7 mouse cellular contexts compared by ENCODE assay signal in the genomic region with DNA sequence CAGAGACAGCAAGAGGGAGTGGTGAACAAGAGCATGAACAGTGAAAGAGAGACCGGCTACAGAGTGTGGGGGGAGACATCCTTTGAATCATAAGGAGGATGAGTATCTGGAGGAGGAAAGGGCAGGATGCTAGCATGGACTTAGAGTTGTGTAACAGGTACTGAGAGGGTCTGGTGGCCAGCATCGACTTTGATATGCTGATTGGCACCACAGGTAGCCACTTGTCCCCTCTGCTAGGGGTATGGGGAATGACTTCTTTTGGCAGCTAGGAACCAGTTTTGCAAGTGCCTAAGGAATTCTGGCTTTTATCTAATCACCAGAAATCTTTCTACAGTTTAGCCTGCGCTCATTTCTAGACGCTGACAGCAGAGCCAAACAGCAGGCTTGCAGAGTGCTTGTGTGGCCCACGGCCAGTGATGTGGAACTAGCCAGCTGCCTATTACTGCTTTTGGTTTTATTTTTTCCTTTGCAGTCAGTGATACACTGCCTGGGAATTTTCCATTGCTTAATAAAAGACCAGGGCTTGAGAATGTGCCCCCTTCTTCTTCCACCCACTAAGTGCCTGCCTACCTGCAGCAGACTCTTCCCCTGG.
DNase-seq lines count a peak whose midpoint lies in the region; ATAC-seq and TF ChIP-seq lines count a peak whose summit lies in the region.

No protein-coding gene starts in this region.

- no peak overlapping the region for H3K27ac ChIP-seq in midbrain, postnatal 0 days (ENCODE audit: low read depth, low read length)

- H3K9ac ChIP-seq in midbrain, postnatal 0 days (replicated peaks; ENCODE audit: low read length, poor library complexity, severe bottlenecking), result no peak overlapping the region

- no peaks in the 10 kb centered on the region for H3K9me3 ChIP-seq in midbrain, postnatal 0 days (ENCODE audit: low read length)

- H3K4me2 ChIP-seq in midbrain, postnatal 0 days (ENCODE audit: low read depth, low read length, poor library complexity, severe bottlenecking), result no peak overlapping the region

- no peaks in the 10 kb centered on the region for H3K4me1 ChIP-seq in midbrain, postnatal 0 days (ENCODE audit: insufficient read depth, low read length)

- no peak for ATAC-seq in midbrain, postnatal 0 days (ENCODE audit: low FRiP score)
- no peak for ATAC-seq in megakaryocyte progenitor cell, adult 5-6 weeks (replicated peaks; ENCODE audit: poor library complexity)

- DNase-seq in ovary, postnatal 10 days (ENCODE audit: low spot score), result peak; percentile 4
- DNase-seq in ovary, adult 18-20 months (ENCODE audit: low spot score), result no peak
- DNase-seq in gastrocnemius, postnatal 25 days, result peak; percentile 38
- DNase-seq in layer of hippocampus, adult 11-12 months (ENCODE audit: low spot score), result peak; percentile 52
- peak; percentile 47 for DNase-seq in midbrain, postnatal 0 days (ENCODE audit: low spot score)
- DNase-seq in thymus, postnatal 36 days, result no peak

- H3K27me3 ChIP-seq in midbrain, postnatal 0 days (ENCODE audit: insufficient read depth, low read length), result no peaks in the 10 kb centered on the region

- H3K4me3 ChIP-seq in midbrain, postnatal 0 days (ENCODE audit: low read depth, low read length), result no peak overlapping the region

- H3K36me3 ChIP-seq in midbrain, postnatal 0 days (ENCODE audit: insufficient read depth, low read length), result no peaks in the 10 kb centered on the region

- no peak for TF ChIP-seq CTCF in midbrain, postnatal 0 days (IDR thresholded peaks at IDR 0.05)

- 28% methylated on average over 5 of the region's 5 CpGs for WGBS in midbrain, postnatal 0 days

Comparison
In these comparisons a context has a peak if more than half of its experiments do, and no peak if none do; other contexts are left out.
1. DNase-seq: peak in ovary, postnatal 10 days (single experiment), gastrocnemius, postnatal 25 days (single experiment), layer of hippocampus, adult 11-12 months (single experiment) and midbrain, postnatal 0 days (single experiment); none in ovary, adult 18-20 months (single experiment) and thymus, postnatal 36 days (0 of 2).